Mouse (Mus musculus): ENCODE results near the gene Cttnbp2. TPM values are rescaled to one million over a fixed set of nuclear protein-coding genes. Genes with fewer than 3 reads are reported as not detected.

The Cttnbp2 gene
- total RNA-seq, 4 experiments from 2014 or later = 1.1 to 3.4 (median 1.8) TPM

DNA sequence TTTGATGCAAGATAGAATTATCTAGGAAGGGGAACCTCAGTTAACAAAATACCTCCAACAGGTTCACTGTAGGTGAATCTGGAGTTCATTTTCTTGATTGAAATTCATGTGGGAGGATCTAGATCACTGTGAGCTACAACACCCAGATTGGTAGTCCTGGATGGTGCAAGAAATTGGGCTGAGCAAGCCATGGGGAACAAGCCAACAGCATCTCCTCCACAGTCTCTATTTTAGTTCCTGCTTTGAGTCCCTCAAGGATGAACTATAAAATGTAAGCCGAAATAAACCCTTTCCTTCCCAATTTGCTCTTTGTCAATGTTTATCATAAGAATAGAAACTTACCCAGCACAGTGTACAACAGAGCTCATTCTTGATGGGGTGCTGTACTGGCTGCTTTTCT lies 191.7 kb downstream of the Cttnbp2 start:
- DNase-seq (ENCODE audit: low spot score) = no peak

Small RNA genes within 50 kb of the gene (microRNA-seq; reads per million reads assigned to microRNA genes)
- not detected for gene Gm26233
